ENCODE assay signal across 26 mouse cellular contexts in genomic region chr17:80662836-80663620, GRCm38 (mm10).
DNase-seq lines count a peak whose midpoint lies in the region; ATAC-seq and TF ChIP-seq lines count a peak whose summit lies in the region.
"Had no signal": no experiment of that assay in that cellular context is flagged by ENCODE, and none has a peak within 500 bp of the region (broad histone marks: within the 10 kb centered on the region; RNA-seq: fewer than 3 reads in every experiment).

No protein-coding gene starts in this region.

- H3K36me3 ChIP-seq in intestine, embryonic 16.5 days (ENCODE audit: control insufficient read depth, insufficient read depth, low read length): no peaks in the 10 kb centered on the region
- peaks cover 3% of the 10 kb centered on the region; the same call in 1 of the 2 replicates for H3K36me3 ChIP-seq in limb, embryonic 13.5 days
- H3K36me3 ChIP-seq: forebrain, embryonic 12.5 days; hindbrain, embryonic 15.5 days; liver, embryonic 15.5 days; midbrain, embryonic 15.5 days had no signal

- H3K9me3 ChIP-seq in intestine, embryonic 16.5 days (ENCODE audit: control insufficient read depth, low read length): no peaks in the 10 kb centered on the region
- H3K9me3 ChIP-seq in limb, embryonic 13.5 days: no peaks in the 10 kb centered on the region
- H3K9me3 ChIP-seq: forebrain, embryonic 12.5 days; hindbrain, embryonic 10.5 days; hindbrain, embryonic 15.5 days; liver, embryonic 15.5 days; midbrain, embryonic 10.5 days; midbrain, embryonic 15.5 days had no signal

- H3K9ac ChIP-seq in intestine, embryonic 16.5 days (ENCODE audit: low read depth, low read length): no peak overlapping the region
- H3K9ac ChIP-seq in limb, embryonic 13.5 days: no peak overlapping the region
- H3K9ac ChIP-seq: forebrain, embryonic 12.5 days; hindbrain, embryonic 15.5 days; liver, embryonic 15.5 days; lung, embryonic 14.5 days; midbrain, embryonic 15.5 days had no signal

- no peak for TF ChIP-seq CTCF in layer of hippocampus, adult 2 months (conservative IDR thresholded peaks at IDR 0.05)

- no peaks in the 10 kb centered on the region for H3K27me3 ChIP-seq in intestine, embryonic 16.5 days (replicated peaks; ENCODE audit: control insufficient read depth, insufficient read depth, low read length)
- no peaks in the 10 kb centered on the region for H3K27me3 ChIP-seq in limb, embryonic 13.5 days
- H3K27me3 ChIP-seq: forebrain, embryonic 12.5 days; hindbrain, embryonic 15.5 days; liver, embryonic 15.5 days; midbrain, embryonic 15.5 days had no signal

- DNase-seq in embryo, embryonic 10.5 days (ENCODE audit: low spot score): peak; percentile 13
- DNase-seq in embryo, embryonic 9.5 days (ENCODE audit: extremely low spot score): no peak
- DNase-seq in layer of hippocampus, adult 2 months (ENCODE audit: low spot score in 2 of 2): no peak
- DNase-seq in layer of hippocampus, adult 11-12 months (ENCODE audit: low spot score): no peak
- DNase-seq in neural tube, embryonic 10.5 days (ENCODE audit: extremely low spot score, low spot score): no peak
- no peak for DNase-seq in layer of hippocampus, adult 9-10 months (ENCODE audit: low spot score)
- DNase-seq: adrenal gland, postnatal 10 days; cerebellum, adult 11 months; cerebellum, postnatal 10 days; heart, postnatal 14 days; kidney, adult 9 months; kidney, postnatal 10 days; lung, embryonic 14.5 days; thymus, adult 18-20 months; thymus, postnatal 25 days had no signal

- H3K27ac ChIP-seq in layer of hippocampus, adult 2 months: 0 out of 2 replicates have a peak overlapping the region, but pooled peaks have one; percentile 10
- no peak overlapping the region; the same call in 1 of the 2 replicates for H3K27ac ChIP-seq in intestine, embryonic 16.5 days (ENCODE audit: low read length)
- peak overlapping the region; percentile 39; the same call in 1 of the 2 replicates for H3K27ac ChIP-seq in limb, embryonic 13.5 days
- H3K27ac ChIP-seq: forebrain, embryonic 12.5 days; hindbrain, embryonic 10.5 days; hindbrain, embryonic 15.5 days; left cerebral cortex, adult 2 months; liver, embryonic 15.5 days; midbrain, embryonic 10.5 days; midbrain, embryonic 15.5 days; stomach, postnatal 0 days had no signal

- H3K4me3 ChIP-seq in layer of hippocampus, adult 2 months: no peak overlapping the region
- H3K4me3 ChIP-seq in intestine, embryonic 16.5 days (ENCODE audit: low read length): no peak overlapping the region
- H3K4me3 ChIP-seq in limb, embryonic 13.5 days: no peak overlapping the region
- H3K4me3 ChIP-seq: erythroblast, embryonic 14.5 days; forebrain, embryonic 12.5 days; hindbrain, embryonic 10.5 days; hindbrain, embryonic 15.5 days; left cerebral cortex, adult 2 months; liver, embryonic 15.5 days; midbrain, embryonic 10.5 days; midbrain, embryonic 15.5 days had no signal

- 57% methylated on average over 7 of the region's 7 CpGs for WGBS in intestine, embryonic 16.5 days
- 20% methylated on average over 7 of the region's 7 CpGs for WGBS in limb, embryonic 13.5 days

- ATAC-seq in intestine, embryonic 16.5 days: peak; percentile 71
- ATAC-seq in limb, embryonic 13.5 days (ENCODE audit: low FRiP score, low read depth): peak; percentile 57; the same call in 1 of the 2 replicates
- ATAC-seq: midbrain, embryonic 15.5 days had no signal

- no peaks in the 10 kb centered on the region for H3K4me1 ChIP-seq in intestine, embryonic 16.5 days (ENCODE audit: control insufficient read depth, insufficient read depth, low read length)
- peaks cover 41% of the 10 kb centered on the region for H3K4me1 ChIP-seq in limb, embryonic 13.5 days
- H3K4me1 ChIP-seq: liver, embryonic 15.5 days; midbrain, embryonic 15.5 days had no signal

- H3K4me2 ChIP-seq in intestine, embryonic 16.5 days (ENCODE audit: low read depth, low read length): no peak overlapping the region
- no peak overlapping the region for H3K4me2 ChIP-seq in limb, embryonic 13.5 days (replicated peaks)
- H3K4me2 ChIP-seq: forebrain, embryonic 12.5 days; hindbrain, embryonic 15.5 days; liver, embryonic 15.5 days; lung, embryonic 14.5 days; midbrain, embryonic 15.5 days had no signal
